Comparison of ENCODE assay signal across 28 mouse cellular contexts in the genomic region with DNA sequence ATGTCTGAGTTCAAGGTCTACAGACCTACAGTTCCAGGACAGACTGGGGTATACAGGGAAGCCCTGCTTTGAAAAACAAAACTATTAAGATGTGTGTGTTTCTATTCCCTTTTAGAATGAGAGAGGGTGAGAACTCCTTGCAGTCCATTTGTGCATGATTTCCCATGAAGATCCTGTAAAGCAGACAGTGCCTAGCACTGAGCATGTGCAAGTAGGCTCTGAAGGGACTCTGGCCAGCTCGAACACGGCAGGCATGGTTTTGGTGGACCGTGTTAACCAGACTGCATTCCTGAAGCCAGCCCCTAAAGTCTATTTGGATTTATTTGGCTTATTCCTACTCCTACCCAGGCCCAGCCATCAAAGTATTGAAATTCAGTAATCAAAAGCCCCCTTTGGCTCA. TPM values are rescaled to one million over a fixed set of nuclear protein-coding genes. Genes with fewer than 3 reads are reported as not detected.
DNase-seq lines count a peak whose midpoint lies in the region; ATAC-seq and TF ChIP-seq lines count a peak whose summit lies in the region.
"Had no signal": no experiment of that assay in that cellular context is flagged by ENCODE, and none has a peak within 500 bp of the region (broad histone marks: within the 10 kb centered on the region; RNA-seq: fewer than 3 reads in every experiment).

No protein-coding gene starts in this region.

- 82% methylated on average over 3 of the region's 3 CpGs for WGBS in hindbrain, postnatal 0 days
- WGBS in hindbrain, embryonic 10.5 days: 89% methylated on average over 3 of the region's 3 CpGs
- 80% methylated on average over 3 of the region's 3 CpGs for WGBS in spleen, adult 2 months

- peaks cover 28% of the 10 kb centered on the region for H3K36me3 ChIP-seq in hindbrain, postnatal 0 days (ENCODE audit: insufficient read depth, low read length)
- peaks cover 64% of the 10 kb centered on the region for H3K36me3 ChIP-seq in hindbrain, embryonic 10.5 days
- H3K36me3 ChIP-seq in spleen, adult 2 months (ENCODE audit: control insufficient read depth, insufficient read depth, low read length): peaks cover 32% of the 10 kb centered on the region
- peaks cover 47% of the 10 kb centered on the region for H3K36me3 ChIP-seq in myocyte (ENCODE audit: control insufficient read depth, insufficient read depth)

- ATAC-seq in hindbrain, postnatal 0 days: no peak

- TF ChIP-seq CTCF in gastrocnemius, adult 2 months (IDR thresholded peaks at IDR 0.05): no peak
- TF ChIP-seq CTCF in hindbrain, postnatal 0 days (IDR thresholded peaks at IDR 0.05; ENCODE audit: low read depth): no peak
- TF ChIP-seq CTCF in spleen, adult 2 months (IDR thresholded peaks at IDR 0.05; ENCODE audit: extremely low read depth, insufficient read depth, insufficient read length, insufficient replicate concordance): no peak

- no peak for TF ChIP-seq POLR2A in spleen, adult 2 months (IDR thresholded peaks at IDR 0.05; ENCODE audit: low read depth, low read length)
- TF ChIP-seq POLR2A in myocyte (IDR thresholded peaks at IDR 0.05; ENCODE audit: insufficient read length, low read depth): no peak

- no peaks in the 10 kb centered on the region for H3K27me3 ChIP-seq in hindbrain, postnatal 0 days (ENCODE audit: insufficient read depth, low read length)
- H3K27me3 ChIP-seq in hindbrain, embryonic 10.5 days (ENCODE audit: insufficient read depth, poor library complexity, severe bottlenecking): no peaks in the 10 kb centered on the region
- H3K27me3 ChIP-seq in spleen, adult 2 months (ENCODE audit: control insufficient read depth, insufficient read depth, low read length): no peaks in the 10 kb centered on the region
- H3K27me3 ChIP-seq in myocyte (ENCODE audit: control insufficient read depth, insufficient read depth, insufficient read length): no peaks in the 10 kb centered on the region
- H3K27me3 ChIP-seq: embryonic facial prominence, embryonic 12.5 days; heart, embryonic 12.5 days; hindbrain, embryonic 15.5 days; lung, embryonic 15.5 days had no signal

- H3K79me2 ChIP-seq in myocyte (ENCODE audit: control insufficient read depth, insufficient read depth): peaks cover 53% of the 10 kb centered on the region

- intact Hi-C loops in gastrocnemius, adult 2 months (cut with DNase I): loop anchor here (10.0 kb wide), 1 partner anchor 1627 kb away; no protein-coding TSS in a partner anchor

- H3K4me1 ChIP-seq in hindbrain, postnatal 0 days (ENCODE audit: insufficient read depth, low read length): peaks cover 20% of the 10 kb centered on the region
- H3K4me1 ChIP-seq in hindbrain, embryonic 10.5 days (replicated peaks): peaks cover 19% of the 10 kb centered on the region
- H3K4me1 ChIP-seq in spleen, adult 2 months (ENCODE audit: control insufficient read depth, insufficient read depth, insufficient read length): peaks cover 18% of the 10 kb centered on the region

- no peak for DNase-seq in gastrocnemius, adult 2 months
- no peak for DNase-seq in gastrocnemius, adult 8-10 months (ENCODE audit: low spot score in 2 of 2)
- no peak for DNase-seq in hindbrain, postnatal 0 days (ENCODE audit: low spot score)
- no peak for DNase-seq in hindbrain, embryonic 10.5 days (ENCODE audit: low spot score)
- no peak for DNase-seq in spleen, adult 2 months (ENCODE audit: low read depth in 1 of 2, low spot score in 2 of 2)
- DNase-seq in spleen, postnatal 36 days (ENCODE audit: low spot score in 2 of 2): no peak
- no peak for DNase-seq in lung, postnatal 14 days
- DNase-seq: adrenal gland, adult 2 months; adrenal gland, postnatal 36 days; cerebellum, adult 11 months; cerebellum, adult 9-10 months; cerebellum, postnatal 36 days; gastrocnemius, postnatal 25 days; kidney, adult 18-20 months; kidney, postnatal 36 days; layer of hippocampus, postnatal 36 days; liver; lung, postnatal 36 days; midbrain, embryonic 14.5 days; right cerebral cortex, adult 18-20 months; spleen, adult 18-20 months; thymus, postnatal 4 days had no signal

- H3K4me2 ChIP-seq in hindbrain, postnatal 0 days (ENCODE audit: low read depth, low read length): no peak overlapping the region
- H3K4me2 ChIP-seq in myocyte (ENCODE audit: low read depth): peak overlapping the region; percentile 55
- H3K4me2 ChIP-seq: embryonic facial prominence, embryonic 12.5 days; heart, embryonic 12.5 days; hindbrain, embryonic 15.5 days; lung, embryonic 15.5 days had no signal

- peak overlapping the region; percentile 90 for H3K27ac ChIP-seq in gastrocnemius, adult 2 months
- peak overlapping the region; percentile 32; the same call in 1 of the 2 replicates for H3K27ac ChIP-seq in hindbrain, postnatal 0 days
- H3K27ac ChIP-seq in hindbrain, embryonic 10.5 days: no peak overlapping the region
- H3K27ac ChIP-seq in spleen, adult 2 months (ENCODE audit: insufficient read depth, low read length): peak overlapping the region; percentile 66
- H3K27ac ChIP-seq: embryonic facial prominence, embryonic 12.5 days; hindbrain, embryonic 15.5 days; lung, embryonic 15.5 days had no signal

- H3K9me3 ChIP-seq in hindbrain, postnatal 0 days (ENCODE audit: low read length): no peaks in the 10 kb centered on the region
- H3K9me3 ChIP-seq in hindbrain, embryonic 10.5 days: no peaks in the 10 kb centered on the region
- H3K9me3 ChIP-seq: embryonic facial prominence, embryonic 12.5 days; heart, embryonic 12.5 days; hindbrain, embryonic 15.5 days; lung, embryonic 15.5 days had no signal

- no peak overlapping the region for H3K9ac ChIP-seq in hindbrain, postnatal 0 days (replicated peaks; ENCODE audit: low read length)
- H3K9ac ChIP-seq: embryonic facial prominence, embryonic 12.5 days; heart, embryonic 12.5 days; hindbrain, embryonic 15.5 days; lung, embryonic 15.5 days had no signal

- peak overlapping the region; percentile 20 for H3K4me3 ChIP-seq in gastrocnemius, adult 2 months
- no peak overlapping the region for H3K4me3 ChIP-seq in hindbrain, postnatal 0 days (ENCODE audit: low read length)
- no peak overlapping the region for H3K4me3 ChIP-seq in hindbrain, embryonic 10.5 days
- no peak overlapping the region for H3K4me3 ChIP-seq in spleen, adult 2 months (ENCODE audit: extremely low read depth, insufficient read depth, insufficient read length)
- no peak overlapping the region for H3K4me3 ChIP-seq in myocyte
- H3K4me3 ChIP-seq: embryonic facial prominence, embryonic 12.5 days; erythroblast, embryonic 14.5 days; heart, embryonic 12.5 days; hindbrain, embryonic 15.5 days; lung, embryonic 15.5 days had no signal

- no peak overlapping the region for H3ac ChIP-seq in myocyte (ENCODE audit: control insufficient read depth, insufficient read length)

TF ChIP-seq in myocyte, 11 proteins besides CTCF, POLR2A, EP300 and RAD21:
- TF ChIP-seq POLR2AphosphoS2 (IDR thresholded peaks at IDR 0.05; ENCODE audit: insufficient read length, low read depth): peak; percentile 25
- TF ChIP-seq MYOD1 (IDR thresholded peaks at IDR 0.05; ENCODE audit: control insufficient read depth in 1 of 3, insufficient read length in 2 of 3, low read depth in 2 of 3): no peak

RNA-seq across cellular contexts. Expression of a gene that starts 6.5 kb away (rescaled TPM):
- total RNA-seq in gastrocnemius, adult 2 months (2021): 100 to 1,000 TPM; 264 to 300 TPM
- 100 to 1,000 TPM; 298 to 385 (median 322) TPM for total RNA-seq in gastrocnemius, adult 8-10 months (2022)
- 41.1 and 46.1 TPM in 2 replicates for total RNA-seq in hindbrain, postnatal 0 days (2014; rRNA removed)
- polyA plus RNA-seq in hindbrain, postnatal 0 days (2015; fragmentation: Nextera tagmentation; extraction: Ambion mirVana): 600 and 645 TPM in 2 replicates
- 997 and 1,033 TPM in 2 replicates for polyA plus RNA-seq in hindbrain, embryonic 10.5 days (2016; fragmentation: Nextera tagmentation; extraction: Ambion mirVana)
- polyA plus RNA-seq in spleen, adult 2 months (2012; rRNA removed): 149 and 220 TPM in 2 replicates
- polyA plus RNA-seq in myocyte (2012; fragmentation: generic; extraction: Trizol): 1,480 TPM

RNA-seq across cellular contexts. Expression of a gene that starts 6.8 kb away (rescaled TPM):
- total RNA-seq in gastrocnemius, adult 2 months (2021): 100 to 1,000 TPM; 109 to 118 TPM
- total RNA-seq in gastrocnemius, adult 8-10 months (2022): 100 to 1,000 TPM; 120 to 151 (median 137) TPM
- total RNA-seq in hindbrain, postnatal 0 days (2014; rRNA removed): 45.5 and 63.8 TPM in 2 replicates
- 176 and 181 TPM in 2 replicates for polyA plus RNA-seq in hindbrain, postnatal 0 days (2015; fragmentation: Nextera tagmentation; extraction: Ambion mirVana)
- polyA plus RNA-seq in hindbrain, embryonic 10.5 days (2016; fragmentation: Nextera tagmentation; extraction: Ambion mirVana): 133 and 137 TPM in 2 replicates
- 51.0 and 82.0 TPM in 2 replicates for polyA plus RNA-seq in spleen, adult 2 months (2012; rRNA removed)
- polyA plus RNA-seq in myocyte (2012; fragmentation: generic; extraction: Trizol): 144 TPM

RNA-seq across cellular contexts. Expression of a gene that starts 14.7 kb away (rescaled TPM):
- total RNA-seq in gastrocnemius, adult 2 months (2021): under 1 TPM in 1 of 2 experiments, not detected in 1; 0.08 TPM
- under 1 TPM in 1 of 4 experiments, not detected in 3; 0.21 TPM for total RNA-seq in gastrocnemius, adult 8-10 months (2022)
- 0.93 and 1.2 TPM in 2 replicates for total RNA-seq in hindbrain, postnatal 0 days (2014; rRNA removed)
- polyA plus RNA-seq in hindbrain, postnatal 0 days (2015; fragmentation: Nextera tagmentation; extraction: Ambion mirVana): 0.66 and 0.73 TPM in 2 replicates
- 1.4 and 1.8 TPM in 2 replicates for polyA plus RNA-seq in hindbrain, embryonic 10.5 days (2016; fragmentation: Nextera tagmentation; extraction: Ambion mirVana)
- 0.44 and 0.50 TPM in 2 replicates for polyA plus RNA-seq in spleen, adult 2 months (2012; rRNA removed)
- 0.66 TPM for polyA plus RNA-seq in myocyte (2012; fragmentation: generic; extraction: Trizol)
- polyA plus RNA-seq: erythroblast, embryonic 14.5 days had no signal

RNA-seq across cellular contexts. Expression of a gene that starts 53.4 kb away (rescaled TPM):
- 10 to 100 TPM; 12.9 to 13.9 TPM for total RNA-seq in gastrocnemius, adult 2 months (2021)
- 10 to 100 TPM in 2 of 4 experiments, 1 to 10 TPM in 2; 8.9 to 10.5 (median 9.9) TPM for total RNA-seq in gastrocnemius, adult 8-10 months (2022)
- 12.8 and 17.4 TPM in 2 replicates for total RNA-seq in hindbrain, postnatal 0 days (2014; rRNA removed)
- 27.7 and 30.3 TPM in 2 replicates for polyA plus RNA-seq in hindbrain, postnatal 0 days (2015; fragmentation: Nextera tagmentation; extraction: Ambion mirVana)
- 20.3 and 23.8 TPM in 2 replicates for polyA plus RNA-seq in hindbrain, embryonic 10.5 days (2016; fragmentation: Nextera tagmentation; extraction: Ambion mirVana)
- polyA plus RNA-seq in spleen, adult 2 months (2012; rRNA removed): 6.4 and 7.7 TPM in 2 replicates
- polyA plus RNA-seq in myocyte (2012; fragmentation: generic; extraction: Trizol): 5.6 TPM
